Mouse (Mus musculus) cerebellum, postnatal 14 days (tissue): ENCODE measurements around the gene Setd3.
A peak's percentile ranks its signal among the peaks of the same experiment; 100 is the strongest.

Source experiments
- DNase-seq, 2 experiments: peaks; one replicate each; pipeline ENCODE4 v3.0.0; 2021; ENCODE audit warnings: mixed read lengths in 2 of 2

Gene Setd3

DNA sequence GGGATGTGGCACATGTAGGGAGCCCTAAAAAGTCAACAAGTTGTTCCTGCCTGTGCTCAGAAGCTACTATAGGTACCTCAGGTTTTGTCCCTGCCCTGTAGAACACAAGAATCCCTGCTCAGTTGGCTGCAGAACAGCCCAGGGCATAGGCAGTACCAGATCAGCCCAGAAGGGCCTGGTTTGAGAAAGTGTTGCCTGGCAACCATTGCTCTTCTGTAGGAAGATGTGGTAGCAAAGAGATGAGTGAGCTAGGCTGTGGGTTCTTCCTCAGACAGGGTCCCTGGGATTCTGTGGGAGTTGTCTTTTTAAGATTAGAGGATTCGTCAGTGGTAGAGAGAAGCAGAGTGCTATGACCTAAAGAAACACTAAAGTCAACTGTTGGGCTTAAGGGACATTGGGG is 21.0 kb upstream of the Setd3 start:
- DNase-seq, result no peak

- DNase-seq, result no peak
Observed at GRCm38 (mm10) chr12:108198447-108198846, 19.3 kb upstream of the Setd3 start.

DNA sequence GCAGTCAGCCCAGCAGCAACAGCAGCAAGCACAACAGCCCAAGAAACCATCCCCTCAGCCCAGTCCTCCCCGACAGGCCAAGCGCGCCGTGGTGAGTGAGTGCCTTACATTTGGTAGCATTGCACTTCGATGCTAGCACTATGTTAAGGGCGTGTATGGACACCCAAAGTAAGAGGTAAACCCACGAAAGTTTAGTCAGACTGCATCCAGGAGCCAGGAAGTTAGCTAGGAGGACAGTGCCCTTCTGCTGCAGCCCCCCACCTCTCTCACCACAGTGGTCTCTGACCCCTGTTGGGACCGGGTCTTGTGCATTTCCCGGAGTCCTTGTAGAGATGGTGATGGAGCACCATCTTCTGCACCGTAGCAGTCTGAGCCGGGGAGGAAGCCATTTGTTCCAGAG is 16.6 kb upstream of the Setd3 start:
- DNase-seq, result no peak

DNA sequence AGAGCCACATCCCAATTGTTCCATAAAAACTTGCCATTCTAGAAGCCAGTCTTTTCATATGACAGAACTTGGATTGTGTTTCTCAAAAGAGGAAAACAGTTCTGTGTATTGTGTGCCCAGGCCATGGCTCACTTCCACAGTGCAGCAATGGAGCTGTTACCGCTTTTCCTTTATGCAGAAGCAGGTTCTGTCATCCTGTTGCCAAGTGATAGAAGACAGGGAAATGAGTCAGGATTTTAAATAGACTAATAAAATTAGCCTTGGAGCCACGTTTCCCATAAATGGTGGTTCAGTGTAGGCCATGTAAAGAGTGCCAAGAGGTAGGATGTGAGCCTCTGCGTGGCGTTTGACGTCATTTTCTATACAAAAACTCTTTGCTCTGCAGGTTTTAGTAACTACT is 14.8 kb upstream of the Setd3 start:
- no peak for DNase-seq

GRCm38 (mm10) chr12:108187541-108188091 is 8.5 kb upstream of the Setd3 start:
- peak; percentile 51 to 57 for DNase-seq

- no peak for DNase-seq
Observed at GRCm38 (mm10) chr12:108181716-108182115, 2.6 kb upstream of the Setd3 start.

- peak; percentile 99 for DNase-seq
Observed at GRCm38 (mm10) chr12:108179321-108180266, 480 bp upstream of the Setd3 start, which contains the start of gene Ccnk. Gene Ccnk (plus strand): TSS chr12:108179579.

GRCm38 (mm10) chr12:108178331-108179245 is 526 bp downstream of the Setd3 start:
- peak; percentile 73 to 74 for DNase-seq

DNA sequence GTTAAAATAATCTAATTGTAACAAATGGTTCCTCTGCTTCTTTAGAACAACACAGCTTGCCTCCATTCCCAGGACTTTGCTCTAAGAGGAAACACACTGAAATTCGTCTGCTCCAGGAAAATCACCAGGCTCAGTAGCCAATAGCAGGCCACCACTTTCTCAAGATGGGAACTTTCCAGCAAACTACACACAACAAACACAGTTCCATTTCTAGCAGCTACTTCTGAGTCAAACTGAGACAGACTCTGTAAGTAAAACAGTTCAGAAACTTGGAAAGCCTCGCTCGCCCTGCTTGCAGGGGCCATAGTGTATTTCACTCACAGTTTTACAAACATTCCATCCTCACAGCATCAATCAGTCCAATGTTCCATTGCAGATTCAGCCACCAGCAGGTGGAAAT is 2.7 kb downstream of the Setd3 start:
- DNase-seq, result no peak

DNA sequence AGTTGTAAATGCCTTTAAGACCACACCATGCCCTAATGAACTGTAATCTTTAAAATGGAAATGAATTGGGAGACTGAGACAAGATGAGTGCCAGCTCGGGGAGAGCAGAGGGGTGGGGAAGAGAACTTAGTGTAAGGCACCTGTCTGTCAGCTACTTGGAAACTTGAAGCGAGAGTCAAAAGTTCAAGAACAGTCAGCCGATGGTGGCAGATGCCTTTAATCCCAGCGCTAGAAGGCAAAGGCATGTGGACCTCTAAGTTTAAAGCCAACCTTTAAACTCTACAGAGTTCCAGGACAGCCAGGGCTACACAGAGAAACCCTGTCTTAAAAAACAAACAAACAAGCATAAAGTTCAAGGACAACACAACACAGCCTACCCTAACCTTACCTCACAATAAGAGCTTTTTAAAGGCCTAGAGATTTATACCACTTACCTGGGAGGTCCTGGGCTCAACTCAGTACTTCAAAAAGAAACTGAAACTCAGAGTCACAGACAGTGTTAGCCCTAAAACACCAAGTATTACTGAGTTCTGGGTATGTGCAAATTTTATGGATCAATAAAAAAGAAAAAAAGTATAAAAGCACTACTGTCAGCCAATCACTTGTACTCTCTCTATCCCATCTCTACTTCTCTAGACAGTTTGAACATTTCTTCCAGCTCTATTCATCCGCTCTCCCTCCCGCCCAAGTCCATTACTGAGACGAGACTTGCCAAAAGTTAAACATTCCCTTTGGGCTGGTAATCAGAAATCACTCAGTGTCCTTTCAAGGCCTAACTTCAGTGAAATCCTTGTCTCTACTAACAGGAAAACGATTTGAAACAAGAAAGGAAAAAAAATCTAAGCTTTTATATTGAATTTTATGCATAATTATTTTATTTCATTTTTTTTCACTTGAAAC is 4.3 kb downstream of the Setd3 start:
- DNase-seq, result no peak

- peak in 1 of 2 experiments; percentile 45 for DNase-seq
Observed at GRCm38 (mm10) chr12:108172639-108173038, 6.5 kb downstream of the Setd3 start.

- DNase-seq, result no peak
Observed at GRCm38 (mm10) chr12:108171336-108171735, 7.8 kb downstream of the Setd3 start.

GRCm38 (mm10) chr12:108170467-108170866 is 8.6 kb downstream of the Setd3 start:
- no peak for DNase-seq

DNA sequence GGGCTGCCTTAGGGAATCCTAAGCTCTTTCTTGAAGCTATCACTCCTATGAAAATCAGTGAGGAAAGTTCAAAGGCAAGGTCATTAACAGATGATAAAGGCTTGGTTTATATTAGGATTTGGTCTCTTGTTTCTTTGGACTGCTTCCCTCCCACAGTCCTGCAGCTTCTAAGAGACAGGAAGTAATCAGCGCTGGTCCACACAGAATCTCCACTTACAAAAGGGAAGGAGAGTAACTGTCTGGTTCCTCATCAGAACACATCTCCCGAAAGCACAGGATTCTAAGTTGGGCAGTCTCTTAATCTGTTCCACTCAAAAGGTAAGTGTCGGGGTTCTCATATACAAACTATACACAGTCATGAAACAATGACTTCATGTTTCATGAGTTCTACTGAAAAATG is 10.2 kb downstream of the Setd3 start:
- no peak for DNase-seq

DNA sequence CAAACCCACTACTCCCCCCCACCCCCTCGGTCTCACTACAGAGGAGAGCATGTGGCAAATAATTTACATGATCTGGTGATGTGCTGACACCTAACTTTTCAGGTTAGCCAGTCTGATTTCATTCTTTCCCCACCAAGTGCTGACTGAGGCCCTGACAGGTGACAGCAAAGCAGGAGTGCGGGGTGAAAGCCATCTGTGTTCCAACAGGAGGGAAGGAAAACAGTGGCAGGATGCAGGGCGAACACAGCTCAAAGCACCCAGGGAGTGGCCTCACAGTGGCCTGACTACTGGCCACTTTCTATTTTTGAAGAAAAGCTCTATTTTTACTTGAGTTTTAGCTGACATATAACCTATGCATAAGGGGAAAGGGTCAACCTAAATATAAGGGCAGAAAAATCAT is 15.4 kb downstream of the Setd3 start:
- no peak for DNase-seq

DNA sequence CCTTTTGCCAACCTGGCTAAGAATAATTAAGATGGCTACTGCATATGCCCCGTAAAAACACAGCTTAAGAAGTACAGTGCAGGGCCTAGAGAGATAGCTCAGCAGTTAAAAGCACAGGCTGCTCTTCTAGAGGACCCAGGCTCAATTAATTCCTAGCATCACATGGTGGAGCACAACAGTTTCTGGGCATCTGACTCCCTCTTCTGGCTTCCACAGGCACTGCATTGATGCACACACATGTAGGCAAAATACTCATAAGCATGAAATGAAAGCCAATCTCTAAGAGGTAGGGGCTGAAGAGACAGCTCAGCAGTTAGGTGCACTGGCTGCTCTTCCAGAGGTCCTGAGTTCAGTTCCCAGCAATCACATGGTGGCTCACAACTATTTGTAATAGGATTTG is 17.1 kb downstream of the Setd3 start:
- peak; percentile 29 to 45 for DNase-seq

GRCm38 (mm10) chr12:108159863-108160262 is 19.3 kb downstream of the Setd3 start:
- no peak for DNase-seq

DNA sequence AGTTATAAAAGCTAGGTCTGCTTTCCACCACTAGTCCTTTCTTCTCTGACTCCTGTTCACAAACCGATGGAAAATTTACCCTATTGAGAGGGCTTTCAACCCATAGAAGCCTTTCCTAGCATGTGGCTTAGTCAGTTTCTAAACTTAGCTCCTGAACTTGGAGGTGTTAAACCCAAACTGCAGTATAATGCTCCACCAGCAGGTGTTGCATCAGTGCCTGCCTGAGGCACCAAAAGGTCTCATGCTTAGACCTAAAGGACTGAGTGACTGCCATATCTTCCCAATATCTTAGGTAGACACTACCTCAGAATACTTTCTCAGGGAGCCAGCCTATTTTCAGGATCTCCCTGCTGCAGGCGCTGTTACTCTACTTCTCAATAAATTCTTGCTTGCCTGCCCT is 26.4 kb downstream of the Setd3 start:
- no peak for DNase-seq

DNA sequence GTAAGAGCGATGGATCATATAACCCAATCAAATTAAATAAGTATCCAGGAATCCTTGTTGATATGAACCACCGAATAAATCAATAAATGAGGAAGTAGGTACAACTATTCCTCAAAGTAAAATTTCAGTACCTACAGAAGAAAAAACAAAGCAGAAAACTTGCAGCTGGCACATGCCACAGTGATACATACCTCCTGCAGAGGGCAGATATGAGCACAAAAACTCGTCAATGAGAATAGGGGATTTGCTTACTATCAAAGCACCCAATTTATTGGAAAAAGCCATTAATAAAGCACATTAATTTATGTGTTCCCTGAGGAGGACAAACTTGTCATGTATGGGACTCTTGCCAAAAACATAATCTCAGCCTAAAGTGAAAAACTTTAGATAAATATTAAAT is 29.4 kb downstream of the Setd3 start:
- no peak for DNase-seq

DNA sequence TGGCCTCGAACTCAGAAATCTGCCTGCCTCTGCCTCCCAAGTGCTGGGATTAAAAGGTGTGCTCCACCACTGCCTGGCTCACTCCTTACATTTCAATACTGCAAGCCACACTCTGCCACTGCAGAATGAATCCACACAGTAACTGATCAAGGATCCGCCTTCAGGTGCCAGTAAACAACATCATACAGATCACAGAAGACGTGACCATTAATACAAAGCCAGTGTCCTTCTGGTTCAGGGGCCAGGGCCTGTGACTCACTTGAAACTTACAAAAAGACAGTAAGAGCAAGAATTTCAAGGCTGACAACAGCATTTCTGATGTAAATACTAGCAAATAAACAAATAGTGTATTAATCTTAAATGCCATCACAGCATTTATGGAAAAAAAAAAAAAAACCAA is 33.9 kb downstream of the Setd3 start:
- DNase-seq, result no peak

DNA sequence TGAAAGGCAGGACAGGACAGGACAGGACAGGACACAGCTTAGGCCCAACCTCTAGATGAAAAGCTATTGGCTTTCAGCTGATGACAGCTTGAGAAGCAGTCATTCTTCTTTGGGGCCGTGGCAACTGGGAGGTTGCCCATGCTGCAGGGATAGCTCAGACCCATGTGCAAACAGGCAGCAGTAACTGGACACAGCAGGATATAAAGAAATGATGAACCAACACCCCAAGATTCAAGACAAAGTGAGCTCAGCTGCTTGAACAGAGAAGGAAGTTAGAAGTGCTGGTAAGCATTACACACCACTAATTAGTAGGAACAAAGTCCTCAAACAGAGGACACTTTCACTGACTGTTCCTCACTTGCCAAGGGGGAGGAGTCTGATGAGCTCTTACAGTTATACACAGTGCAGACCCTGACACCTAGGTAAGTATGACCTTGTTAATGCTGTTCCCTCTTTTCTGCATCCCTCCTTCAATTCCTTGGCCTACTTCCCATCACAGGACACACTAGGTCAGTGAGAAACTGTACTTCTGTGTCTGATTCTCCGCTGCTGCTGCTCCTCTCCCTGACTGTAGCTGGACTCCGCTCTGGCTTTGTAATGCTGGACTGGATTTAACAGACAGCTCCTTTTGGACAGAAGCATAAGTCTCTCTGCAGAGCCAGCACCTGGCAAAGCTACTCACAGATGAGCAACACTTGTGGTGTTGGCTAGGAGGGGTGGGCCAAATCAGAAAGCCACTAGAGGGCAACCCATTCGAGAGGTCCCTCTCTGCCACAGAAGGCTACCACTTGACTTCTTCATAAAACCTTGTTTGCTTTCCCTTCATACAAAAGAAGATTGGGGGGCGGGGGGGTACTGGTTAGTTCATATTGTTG is 35.3 kb downstream of the Setd3 start:
- peak in 1 of 2 experiments; percentile 41 for DNase-seq
